Mouse (Mus musculus) lung, adult 2 months (tissue): Measurements from ENCODE around the gene Dennd5a.

ENCODE experiments used
- CTCF ChIP-seq: fragments of 200-500 bp; IDR thresholded peaks from 2 replicates; pipeline ENCODE4 v1.5.1; 2011; ENCODE audit warnings: mild to moderate bottlenecking, low read length, control low read depth; ENCODE audit not compliant: insufficient read depth
- POLR2A ChIP-seq: fragments of 200-500 bp; IDR thresholded peaks from 2 replicates; pipeline ENCODE4 v1.6.1; 2011; ENCODE audit warnings: low read depth, mild to moderate bottlenecking, control low read depth, low read length, borderline replicate concordance; ENCODE audit errors: extremely low read depth

- TF ChIP-seq CTCF (no peak), POLR2A (no peak)
These were observed 61.4 kb downstream of the Dennd5a start for GRCm38 (mm10) chr7:109898911-109899310.
